Mouse (Mus musculus) intestine, embryonic 14.5 days (tissue): ENCODE data around the gene Gm10665. TPM values are rescaled to one million over a fixed set of nuclear protein-coding genes. Genes with fewer than 3 reads are reported as not detected.
"Not testable (repeated sequence)": the region's sequence is repeated elsewhere in the genome, so short reads cannot be mapped to it uniquely, and the experiment has no call there.

Experiments
- ATAC-seq: fragments of 200-750 bp; cut with Nextera tagmentation; replicated peaks from 2 replicates; pipeline ENCODE4 v1.8.0; 2017; ENCODE audit warnings: low read depth, moderate number of reproducible peaks, moderate TSS enrichment, moderate library complexity; ENCODE audit not compliant: low FRiP score, low TSS enrichment
- DNase-seq: peaks from one replicate; pipeline ENCODE4 v3.0.0-alpha.2; 2018; ENCODE audit warnings: low spot score
- H3K27ac ChIP-seq: fragments of 300-500 bp; sonication (generic); 2 replicates; pipeline ENCODE4 v1.5.1; 2014; ENCODE audit warnings: low read depth, mild to moderate bottlenecking, control low read depth
- H3K27me3 ChIP-seq: fragments of 300-500 bp; sonication (generic); replicated peaks from 2 replicates; pipeline ENCODE4 v1.6.1; 2014; ENCODE audit warnings: low read length, control low read depth; ENCODE audit not compliant: control insufficient read depth, insufficient read depth
- H3K36me3 ChIP-seq: fragments of 300-500 bp; sonication (generic); 2 replicates; pipeline ENCODE4 v1.6.1; 2014; ENCODE audit warnings: low read length, control low read depth; ENCODE audit not compliant: control insufficient read depth, insufficient read depth
- H3K4me1 ChIP-seq: fragments of 300-500 bp; sonication (generic); replicated peaks from 2 replicates; pipeline ENCODE4 v1.6.1; 2014; ENCODE audit warnings: low read length, control low read depth, mixed read lengths; ENCODE audit not compliant: control insufficient read depth, insufficient read depth
- H3K4me2 ChIP-seq: fragments of 300-500 bp; sonication (generic); 2 replicates; pipeline ENCODE4 v1.6.1; 2014; ENCODE audit warnings: low read length
- H3K4me3 ChIP-seq: fragments of 300-500 bp; sonication (generic); 2 replicates; pipeline ENCODE4 v1.5.1; 2014; ENCODE audit warnings: low read depth, low read length, control low read depth, mixed read lengths
- H3K9ac ChIP-seq: fragments of 300-500 bp; sonication (generic); 2 replicates; pipeline ENCODE4 v1.6.1; 2014; ENCODE audit warnings: mild to moderate bottlenecking, low read length
- H3K9me3 ChIP-seq: fragments of 300-500 bp; sonication (generic); 2 replicates; pipeline ENCODE4 v1.6.1; 2016; ENCODE audit warnings: low read length, control low read depth; ENCODE audit not compliant: control insufficient read depth
- WGBS: fragments of 180-500 bp; shearing (Covaris S2); extraction: QIAGEN DNeasy Blood & Tissue Kit; methylation state at CpG from one replicate; pipeline ENCODE4 v1.1.7; 2014; 5-methylcytosine and 5-hydroxymethylcytosine counted together
- polyA plus RNA-seq: library from polyadenylated mRNA; unstranded; fragments of >200 nt; fragmentation: Nextera tagmentation; extraction: Ambion mirVana; gene quantifications from 2 replicates; pipeline ENCODE4 v1.2.1, GENCODE M21; 2014

Gm10665 gene
- polyA plus RNA-seq = not detected in 2 replicates

DNA sequence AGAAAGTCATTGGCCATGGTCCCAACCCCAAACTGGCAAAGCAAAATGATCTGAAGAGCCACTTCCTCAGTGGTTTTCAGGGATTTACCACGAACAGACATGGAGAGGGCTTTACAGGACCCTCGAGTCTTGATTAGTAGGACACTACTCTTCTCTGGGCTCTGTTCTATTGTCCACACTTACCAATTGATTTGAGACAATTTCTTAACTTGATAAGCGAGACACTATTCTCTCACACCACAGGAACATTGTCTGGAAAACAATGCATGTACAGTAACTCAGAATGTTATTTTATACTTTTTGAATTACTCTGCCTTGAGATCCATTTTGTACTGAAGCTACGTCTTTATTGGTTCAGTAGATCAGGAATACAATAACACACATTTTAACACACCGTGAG, at the start of gene Gm10665:
Gene Gm10665, minus strand, starts transcription at position 101 of the 400 bp plus-strand sequence.
- ATAC-seq, H3K27ac ChIP-seq, H3K36me3 ChIP-seq, H3K27me3 ChIP-seq, H3K4me3 ChIP-seq, H3K9me3 ChIP-seq, H3K4me1 ChIP-seq, H3K4me2 ChIP-seq, H3K9ac ChIP-seq, DNase-seq: not testable (repeated sequence)
- WGBS = no CpG with 5 or more reads among the region's 5 CpGs

GRCm38 (mm10) chr7:22499578-22499977, 35.7 kb upstream of the Gm10665 start, which contains the start of gene Vmn1r151:
Vmn1r151 (minus strand) TSS chr7:22499678.
- H3K4me2 ChIP-seq, H3K4me1 ChIP-seq, H3K9ac ChIP-seq, H3K4me3 ChIP-seq, H3K27me3 ChIP-seq, ATAC-seq, H3K9me3 ChIP-seq, H3K36me3 ChIP-seq, H3K27ac ChIP-seq, DNase-seq: not testable (repeated sequence)
- WGBS = 21% methylated on average over 1 of the region's 3 CpGs

GRCm38 (mm10) chr7:22438129-22438528, 25.7 kb downstream of the Gm10665 start, which contains the start of gene Vmn1r149:
Vmn1r149 (minus strand) TSS chr7:22438229.
- not testable (repeated sequence) for ATAC-seq, H3K4me2 ChIP-seq, H3K27me3 ChIP-seq, DNase-seq, H3K9ac ChIP-seq, H3K4me1 ChIP-seq, H3K36me3 ChIP-seq, H3K4me3 ChIP-seq, H3K27ac ChIP-seq, H3K9me3 ChIP-seq
- WGBS = no CpG with 5 or more reads among the region's 2 CpGs

DNA sequence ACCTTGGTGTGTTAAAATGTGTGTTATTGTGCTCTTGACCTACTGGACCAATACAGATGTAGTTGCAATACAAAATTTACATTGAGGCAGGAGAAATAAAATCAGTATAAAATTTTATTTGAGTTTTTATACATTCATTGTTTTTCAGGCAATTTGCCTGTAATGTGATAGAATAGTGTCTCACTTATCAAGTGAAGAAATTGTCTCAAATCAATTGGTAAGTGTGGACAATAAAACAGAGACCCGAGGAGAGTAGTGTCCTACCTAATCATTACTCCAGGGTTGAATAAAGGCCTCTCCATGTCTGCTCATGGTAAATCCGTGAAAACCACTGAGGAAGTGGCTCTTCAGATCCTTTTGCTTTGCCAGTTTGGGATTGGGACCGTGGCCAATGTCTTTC, 50.6 kb downstream of the Gm10665 start, which contains the start of gene Vmn1r148:
Gene Vmn1r148, plus strand, starts transcription at position 301 of the 400 bp plus-strand sequence.
- H3K4me1 ChIP-seq, H3K27me3 ChIP-seq, H3K4me2 ChIP-seq, H3K9me3 ChIP-seq, H3K27ac ChIP-seq, H3K9ac ChIP-seq, H3K36me3 ChIP-seq, ATAC-seq, DNase-seq, H3K4me3 ChIP-seq: not testable (repeated sequence)
- no CpG with 5 or more reads among the region's 3 CpGs for WGBS

Other genes with a start within 250 kb of the Gm10665 start
- not detected in 2 replicates for gene Gm8453, start 234.6 kb downstream of the Gm10665 start, polyA plus RNA-seq
- not detected in 2 replicates for gene Gm4187, start 134.4 kb downstream of the Gm10665 start, polyA plus RNA-seq
- gene Gm8660, start 93.0 kb downstream of the Gm10665 start, polyA plus RNA-seq = not detected in 2 replicates
- gene Vmn1r148, start 50.5 kb downstream of the Gm10665 start, polyA plus RNA-seq = not detected in 2 replicates
- gene Vmn1r149, start 25.8 kb downstream of the Gm10665 start, polyA plus RNA-seq = not detected in 2 replicates
- not detected in 2 replicates for gene Vmn1r151, start 35.6 kb upstream of the Gm10665 start, polyA plus RNA-seq
- gene Vmn1r152, start 58.9 kb upstream of the Gm10665 start, polyA plus RNA-seq = not detected in 2 replicates
- not detected in 2 replicates for gene Gm8677, start 70.8 kb upstream of the Gm10665 start, polyA plus RNA-seq
- gene Gm4201, start 101.3 kb upstream of the Gm10665 start, polyA plus RNA-seq = not detected in 2 replicates
- not detected in 2 replicates for gene Gm4565, start 124.1 kb upstream of the Gm10665 start, polyA plus RNA-seq
- gene Vmn1r155, start 193.9 kb upstream of the Gm10665 start, polyA plus RNA-seq = not detected in 2 replicates
- not detected in 2 replicates for gene Gm8693, start 228.2 kb upstream of the Gm10665 start, polyA plus RNA-seq